In genomic region chr7:122133338-122133625, GRCm38 (mm10) we compare ENCODE assay signal across 8 mouse cellular contexts. TPM values are rescaled to one million over a fixed set of nuclear protein-coding genes. Genes with fewer than 3 reads are reported as not detected.
DNase-seq lines count a peak whose midpoint lies in the region; ATAC-seq and TF ChIP-seq lines count a peak whose summit lies in the region.

No protein-coding gene starts in this region.

- ATAC-seq in embryonic facial prominence, embryonic 11.5 days (replicated peaks; ENCODE audit: insufficient number of reproducible peaks, low FRiP score, low TSS enrichment, low read depth), result peak; percentile 22; the same call in 1 of the 2 replicates
- peak; percentile 4 for ATAC-seq in inflammation-experienced regulatory T-cells, adult 6 months
- no peak for ATAC-seq in cerebellum, adult (ENCODE audit: insufficient number of reproducible peaks, low FRiP score, low TSS enrichment)

- no peaks in the 10 kb centered on the region for H3K9me3 ChIP-seq in embryonic facial prominence, embryonic 11.5 days (replicated peaks; ENCODE audit: control insufficient read depth, low read length)

- peak overlapping the region; percentile 92 for H3K27ac ChIP-seq in layer of hippocampus, adult 2 months
- H3K27ac ChIP-seq in embryonic facial prominence, embryonic 11.5 days (replicated peaks; ENCODE audit: low read depth, low read length), result no peak overlapping the region

- H3K27me3 ChIP-seq in embryonic facial prominence, embryonic 11.5 days (ENCODE audit: control insufficient read depth, insufficient read depth, low read length), result no peaks in the 10 kb centered on the region
- no peaks in the 10 kb centered on the region for H3K27me3 ChIP-seq in myocyte (ENCODE audit: control insufficient read depth, insufficient read depth, insufficient read length)

- peak overlapping the region; percentile 80 for H3ac ChIP-seq in myocyte (ENCODE audit: control insufficient read depth, insufficient read length)

- H3K4me1 ChIP-seq in embryonic facial prominence, embryonic 11.5 days (ENCODE audit: control insufficient read depth, insufficient read depth, low read length), result no peaks in the 10 kb centered on the region

- peak overlapping the region; percentile 93 for H3K4me3 ChIP-seq in layer of hippocampus, adult 2 months
- peak overlapping the region; percentile 78 for H3K4me3 ChIP-seq in embryonic facial prominence, embryonic 11.5 days (ENCODE audit: low read depth, low read length)
- peak overlapping the region; percentile 70 for H3K4me3 ChIP-seq in myocyte

- 20% methylated on average over 8 of the region's 8 CpGs for WGBS in embryonic facial prominence, embryonic 11.5 days

- TF ChIP-seq POLR2A in myocyte (IDR thresholded peaks at IDR 0.05; ENCODE audit: insufficient read length, low read depth), result no peak

- H3K4me2 ChIP-seq in embryonic facial prominence, embryonic 11.5 days (ENCODE audit: low read depth, low read length), result peak overlapping the region; percentile 34
- peak overlapping the region; percentile 69 for H3K4me2 ChIP-seq in myocyte (ENCODE audit: low read depth)

- H3K79me2 ChIP-seq in myocyte (ENCODE audit: control insufficient read depth, insufficient read depth), result peaks cover 27% of the 10 kb centered on the region

- peak overlapping the region; percentile 76 for H3K9ac ChIP-seq in embryonic facial prominence, embryonic 11.5 days (replicated peaks; ENCODE audit: low read length)

- DNase-seq in layer of hippocampus, adult 2 months (ENCODE audit: low spot score in 2 of 2), result no peak
- no peak for DNase-seq in layer of hippocampus, postnatal 25 days (ENCODE audit: extremely low spot score in 1 of 2, low spot score in 1 of 2)
- DNase-seq in embryonic facial prominence, embryonic 11.5 days (ENCODE audit: low spot score), result no peak
- no peak for DNase-seq in left cerebral cortex, adult 11 months (ENCODE audit: low spot score)
- no peak for DNase-seq in thymus, adult 18-20 months

- no peaks in the 10 kb centered on the region; the same call in none of the 2 replicates for H3K36me3 ChIP-seq in embryonic facial prominence, embryonic 11.5 days (replicated peaks; ENCODE audit: control insufficient read depth, insufficient read depth, low read depth, low read length)
- peaks cover 25% of the 10 kb centered on the region for H3K36me3 ChIP-seq in myocyte (ENCODE audit: control insufficient read depth, insufficient read depth)

- TF ChIP-seq CTCF in layer of hippocampus, adult 2 months (conservative IDR thresholded peaks at IDR 0.05), result no peak

TF ChIP-seq in myocyte, 11 proteins besides CTCF, POLR2A, EP300 and RAD21:
- no peak for TF ChIP-seq USF1 (IDR thresholded peaks at IDR 0.05; ENCODE audit: low read depth)
- no peak for TF ChIP-seq POLR2AphosphoS2 (IDR thresholded peaks at IDR 0.05; ENCODE audit: insufficient read length, low read depth)
- no peak for TF ChIP-seq CEBPB (IDR thresholded peaks at IDR 0.05; ENCODE audit: insufficient read depth, poor library complexity, severe bottlenecking)
- TF ChIP-seq TCF3 (IDR thresholded peaks at IDR 0.05; ENCODE audit: insufficient read length, low read depth), result no peak
- TF ChIP-seq MYOG (IDR thresholded peaks at IDR 0.05; ENCODE audit: control insufficient read depth in 1 of 3, insufficient read depth in 1 of 3, insufficient read length in 2 of 3, low read depth in 2 of 3), result no peak
- no peak for TF ChIP-seq MAX (IDR thresholded peaks at IDR 0.05; ENCODE audit: low read depth)
- no peak for TF ChIP-seq TCF12 (IDR thresholded peaks at IDR 0.05; ENCODE audit: insufficient read depth, poor library complexity, severe bottlenecking)
- TF ChIP-seq MYOD1 (IDR thresholded peaks at IDR 0.05; ENCODE audit: control insufficient read depth in 1 of 3, insufficient read length in 2 of 3, low read depth in 2 of 3), result no peak
- no peak for TF ChIP-seq E2F4 (IDR thresholded peaks at IDR 0.05; ENCODE audit: insufficient read depth)
- no peak for TF ChIP-seq REST (IDR thresholded peaks at IDR 0.05; ENCODE audit: insufficient read depth, insufficient read length)
- no peak for TF ChIP-seq SRF (IDR thresholded peaks at IDR 0.05; ENCODE audit: control insufficient read depth, insufficient read length, low read depth)

RNA-seq across cellular contexts. Expression of gene Dctn5, which starts 0.4 kb away (rescaled TPM):
- 100 to 1,000 TPM; 101 to 104 TPM for total RNA-seq in layer of hippocampus, adult 2 months (2021)
- 100 to 1,000 TPM; 100 to 111 TPM for total RNA-seq in layer of hippocampus, postnatal 25 days (2021)
- 124 and 132 TPM in 2 replicates for polyA plus RNA-seq in embryonic facial prominence, embryonic 11.5 days (2014; fragmentation: Nextera tagmentation; extraction: Ambion mirVana)
- polyA plus RNA-seq in inflammation-experienced regulatory T-cells, adult 6 months (2017; shearing (Covaris generic)), result 100 to 1,000 TPM; 109 to 137 (median 111) TPM
- polyA plus RNA-seq in myocyte (2012; fragmentation: generic; extraction: Trizol), result 53.3 TPM

RNA-seq across cellular contexts. Expression of gene Palb2, which starts 0.5 kb away (rescaled TPM):
- 1 to 10 TPM; 1.9 to 2.2 TPM for total RNA-seq in layer of hippocampus, adult 2 months (2021)
- 1 to 10 TPM; 1.3 to 1.4 TPM for total RNA-seq in layer of hippocampus, postnatal 25 days (2021)
- 19.0 and 22.8 TPM in 2 replicates for polyA plus RNA-seq in embryonic facial prominence, embryonic 11.5 days (2014; fragmentation: Nextera tagmentation; extraction: Ambion mirVana)
- polyA plus RNA-seq in inflammation-experienced regulatory T-cells, adult 6 months (2017; shearing (Covaris generic)), result 10 to 100 TPM in 2 of 3 experiments, 1 to 10 TPM in 1; 7.0 to 14.6 (median 11.6) TPM
- 0.48 TPM for polyA plus RNA-seq in myocyte (2012; fragmentation: generic; extraction: Trizol)

RNA-seq across cellular contexts. Expression of gene Plk1, which starts 26.0 kb away (rescaled TPM):
- total RNA-seq in layer of hippocampus, adult 2 months (2021), result 1 to 10 TPM; 2.1 to 2.9 TPM
- total RNA-seq in layer of hippocampus, postnatal 25 days (2021), result 1 to 10 TPM; 1.9 to 2.1 TPM
- 119 and 121 TPM in 2 replicates for polyA plus RNA-seq in embryonic facial prominence, embryonic 11.5 days (2014; fragmentation: Nextera tagmentation; extraction: Ambion mirVana)
- 10 to 100 TPM in 1 of 3 experiments, 1 to 10 TPM in 2; 3.8 to 52.8 (median 5.5) TPM for polyA plus RNA-seq in inflammation-experienced regulatory T-cells, adult 6 months (2017; shearing (Covaris generic))
- polyA plus RNA-seq in myocyte (2012; fragmentation: generic; extraction: Trizol), result 57.8 TPM

RNA-seq across cellular contexts. Expression of gene Ndufab1, which starts 31.6 kb away (rescaled TPM):
- 100 to 1,000 TPM; 259 to 306 TPM for total RNA-seq in layer of hippocampus, adult 2 months (2021)
- 100 to 1,000 TPM; 287 to 320 TPM for total RNA-seq in layer of hippocampus, postnatal 25 days (2021)
- polyA plus RNA-seq in embryonic facial prominence, embryonic 11.5 days (2014; fragmentation: Nextera tagmentation; extraction: Ambion mirVana), result 675 and 730 TPM in 2 replicates
- polyA plus RNA-seq in inflammation-experienced regulatory T-cells, adult 6 months (2017; shearing (Covaris generic)), result 100 to 1,000 TPM; 134 to 182 (median 141) TPM
- polyA plus RNA-seq in myocyte (2012; fragmentation: generic; extraction: Trizol), result 729 TPM

RNA-seq across cellular contexts. Expression of gene Ern2, which starts 52.7 kb away (rescaled TPM):
- under 1 TPM; 0.39 to 0.41 TPM for total RNA-seq in layer of hippocampus, adult 2 months (2021)
- total RNA-seq in layer of hippocampus, postnatal 25 days (2021), result under 1 TPM; 0.30 to 0.45 TPM
- not detected in 2 replicates for polyA plus RNA-seq in embryonic facial prominence, embryonic 11.5 days (2014; fragmentation: Nextera tagmentation; extraction: Ambion mirVana)
- not detected for polyA plus RNA-seq in inflammation-experienced regulatory T-cells, adult 6 months (2017; shearing (Covaris generic))
- not detected for polyA plus RNA-seq in myocyte (2012; fragmentation: generic; extraction: Trizol)
